Mouse (Mus musculus) lung, postnatal 0 days (tissue): ENCODE data around the gene Spr. TPM values are rescaled to one million over a fixed set of nuclear protein-coding genes. Genes with fewer than 3 reads are reported as not detected.

ENCODE experiments used
- ATAC-seq: fragments of 200-750 bp; cut with Nextera tagmentation; 2 replicates; pipeline ENCODE4 v1.8.0; 2017; ENCODE audit warnings: moderate library complexity
- DNase-seq: peaks from one replicate; pipeline ENCODE4 v3.0.0-alpha.2; 2016; ENCODE audit warnings: low spot score
- H3K27ac ChIP-seq: fragments of 300-500 bp; sonication (generic); 2 replicates; pipeline ENCODE4 v1.5.1; 2014; ENCODE audit warnings: antibody characterized with exemption, mild to moderate bottlenecking, low read length, mixed read lengths
- H3K27me3 ChIP-seq: fragments of 300-500 bp; sonication (generic); replicated peaks from 2 replicates; pipeline ENCODE4 v1.6.1; 2014; ENCODE audit warnings: low read length, mixed read lengths; ENCODE audit not compliant: insufficient read depth
- H3K36me3 ChIP-seq: fragments of 300-500 bp; sonication (generic); 2 replicates; pipeline ENCODE4 v1.6.1; 2014; ENCODE audit warnings: low read length, mixed read lengths; ENCODE audit not compliant: insufficient read depth
- H3K4me1 ChIP-seq: fragments of 300-500 bp; sonication (generic); 2 replicates; pipeline ENCODE4 v1.6.1; 2014; ENCODE audit warnings: antibody characterized with exemption, low read depth, low read length, mixed read lengths; ENCODE audit not compliant: insufficient read depth
- H3K4me2 ChIP-seq: fragments of 300-500 bp; sonication (generic); replicated peaks from 2 replicates; pipeline ENCODE4 v1.6.1; 2014; ENCODE audit warnings: low read depth, mild to moderate bottlenecking, low read length, moderate library complexity, mixed read lengths
- H3K4me3 ChIP-seq: fragments of 300-500 bp; sonication (generic); 2 replicates; pipeline ENCODE4 v1.5.1; 2014; ENCODE audit warnings: low read depth, low read length
- H3K9ac ChIP-seq: fragments of 300-500 bp; sonication (generic); replicated peaks from 2 replicates; pipeline ENCODE4 v1.6.1; 2014; ENCODE audit warnings: low read depth, mild to moderate bottlenecking
- H3K9me3 ChIP-seq: fragments of 300-500 bp; sonication (generic); 2 replicates; pipeline ENCODE4 v1.6.1; 2016; ENCODE audit warnings: low read length, mixed read lengths
- CTCF ChIP-seq: IDR thresholded peaks from 2 replicates; pipeline ENCODE4 v1.5.1; 2016; ENCODE audit warnings: antibody characterized with exemption, mild to moderate bottlenecking
- EP300 ChIP-seq: IDR thresholded peaks from 2 replicates; pipeline ENCODE4 v1.6.1; 2016; ENCODE audit warnings: antibody characterized with exemption, mild to moderate bottlenecking, control low read depth
- WGBS: fragments of 180-500 bp; shearing (Covaris S2); extraction: QIAGEN DNeasy Blood & Tissue Kit; methylation state at CpG from one replicate; pipeline ENCODE4 v1.1.7; 2014; 5-methylcytosine and 5-hydroxymethylcytosine counted together
- polyA plus RNA-seq: library from polyadenylated mRNA; unstranded; fragments of >200 nt; fragmentation: Nextera tagmentation; extraction: Ambion mirVana; gene quantifications from 2 replicates; pipeline ENCODE4 v1.2.1, GENCODE M21; 2015

The Spr gene
- polyA plus RNA-seq, 1 experiment from 2014 or later, result 54.3 TPM

DNA sequence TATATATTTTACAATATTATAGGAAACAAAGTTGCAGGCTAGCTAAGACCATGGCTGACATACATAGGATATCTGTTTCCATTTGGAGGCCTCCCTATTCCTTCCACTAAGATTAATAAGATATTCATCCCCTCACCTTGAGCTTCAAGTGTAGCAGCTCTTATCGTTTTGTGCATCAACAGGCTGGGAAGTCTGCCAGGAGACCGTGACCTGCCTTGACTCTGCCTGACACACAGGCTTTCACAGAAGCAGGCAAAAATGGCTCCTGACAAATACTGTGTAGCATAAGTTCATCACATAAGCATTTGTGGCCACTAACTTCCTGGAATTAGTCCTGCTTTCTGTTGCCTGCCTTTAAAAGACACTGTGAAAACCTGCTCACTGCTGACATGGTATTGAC lies 41.1 kb downstream of the Spr start:
- no peak overlapping the region for H3K4me2 ChIP-seq
- TF ChIP-seq CTCF (no peak), EP300 (no peak)
- H3K4me1 ChIP-seq, result peaks cover 7% of the 10 kb centered on the region; the same call in 1 of the 2 replicates
- no peak for ATAC-seq
- DNase-seq, result no peak
- no peaks in the 10 kb centered on the region for H3K36me3 ChIP-seq
- H3K9me3 ChIP-seq, result no peaks in the 10 kb centered on the region
- H3K9ac ChIP-seq, result no peak overlapping the region
- no peak overlapping the region for H3K4me3 ChIP-seq
- no peaks in the 10 kb centered on the region for H3K27me3 ChIP-seq
- H3K27ac ChIP-seq, result no peak overlapping the region
- WGBS, result 25% methylated on average over 2 of the region's 2 CpGs

DNA sequence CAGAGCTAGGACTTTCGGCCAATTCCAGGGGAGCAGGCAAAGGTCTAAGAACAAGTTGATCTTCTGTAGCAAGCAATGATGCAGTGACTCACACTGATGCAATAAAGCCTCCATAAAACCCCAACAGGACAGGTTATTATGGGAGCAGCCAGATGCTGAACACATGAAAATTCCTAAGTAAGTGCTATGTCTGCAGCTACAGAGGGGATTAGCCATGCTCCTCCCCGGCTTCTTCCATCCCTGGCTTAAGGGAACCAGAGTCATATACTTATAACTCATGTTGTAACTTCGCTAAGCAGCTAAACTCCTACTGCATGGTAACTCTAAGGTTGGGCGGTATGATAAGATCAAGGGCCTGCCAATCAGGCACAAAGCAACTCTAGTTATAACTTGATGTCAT lies 50.1 kb downstream of the Spr start:
- TF ChIP-seq EP300 (no peak), CTCF (no peak)
- no peak overlapping the region for H3K4me2 ChIP-seq
- ATAC-seq, result no peak
- H3K27ac ChIP-seq, result no peak overlapping the region
- H3K9ac ChIP-seq, result no peak overlapping the region
- no peaks in the 10 kb centered on the region for H3K4me1 ChIP-seq
- H3K4me3 ChIP-seq, result no peak overlapping the region
- 90% methylated on average over 4 of the region's 4 CpGs for WGBS
- no peak for DNase-seq
- no peaks in the 10 kb centered on the region for H3K27me3 ChIP-seq
- no peaks in the 10 kb centered on the region for H3K9me3 ChIP-seq
- H3K36me3 ChIP-seq, result no peaks in the 10 kb centered on the region

DNA sequence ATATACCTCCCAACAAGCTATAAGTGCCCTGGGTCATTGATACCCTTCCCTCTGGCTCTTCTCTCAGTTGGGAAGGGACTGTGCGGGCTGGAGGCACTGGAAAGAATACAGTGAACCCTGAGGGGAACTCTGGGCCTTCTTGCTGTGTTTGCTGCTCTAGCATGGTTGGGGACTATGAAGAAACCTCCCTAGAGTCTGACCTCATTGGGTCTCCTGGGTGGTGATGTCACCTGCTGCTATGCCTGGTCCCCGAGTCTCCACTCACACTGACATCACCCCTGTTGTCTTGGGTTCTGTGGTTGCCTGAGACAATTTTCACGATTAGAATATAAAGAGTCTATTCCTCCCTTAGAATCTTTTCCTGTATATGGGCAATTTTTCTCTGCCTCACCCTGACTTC lies 50.9 kb downstream of the Spr start:
- WGBS, result 67% methylated on average over 3 of the region's 3 CpGs
- Histone ChIP-seq H3K9ac (no peak overlapping the region), H3K4me1 (no peaks in the 10 kb centered on the region), H3K27me3 (no peaks in the 10 kb centered on the region), H3K4me2 (no peak overlapping the region), H3K27ac (no peak overlapping the region), H3K36me3 (no peaks in the 10 kb centered on the region), H3K9me3 (no peaks in the 10 kb centered on the region), H3K4me3 (no peak overlapping the region)
- DNase-seq, result no peak
- TF ChIP-seq EP300 (no peak), CTCF (no peak)
- ATAC-seq, result no peak

Other genes starting within 250 kb of the Spr start
- 14.8 and 16.1 TPM in 2 replicates for gene Exoc6b, start 68.3 kb downstream of the Spr start, polyA plus RNA-seq
- not detected in 2 replicates for gene Emx1, start 49.7 kb upstream of the Spr start, polyA plus RNA-seq
- gene Sfxn5, start 195.7 kb upstream of the Spr start, polyA plus RNA-seq, result 8.0 and 9.9 TPM in 2 replicates
- gene Rab11fip5, start 236.9 kb upstream of the Spr start, polyA plus RNA-seq, result 11.2 and 12.2 TPM in 2 replicates